Mouse (Mus musculus) embryo, embryonic 11.5 days (tissue): ENCODE results near the gene BC052040.

ENCODE experiments used
- DNase-seq: peaks from one replicate; pipeline ENCODE4 v3.0.0-alpha.2; 2012; ENCODE audit warnings: low read depth, low spot score

BC052040 gene

DNA sequence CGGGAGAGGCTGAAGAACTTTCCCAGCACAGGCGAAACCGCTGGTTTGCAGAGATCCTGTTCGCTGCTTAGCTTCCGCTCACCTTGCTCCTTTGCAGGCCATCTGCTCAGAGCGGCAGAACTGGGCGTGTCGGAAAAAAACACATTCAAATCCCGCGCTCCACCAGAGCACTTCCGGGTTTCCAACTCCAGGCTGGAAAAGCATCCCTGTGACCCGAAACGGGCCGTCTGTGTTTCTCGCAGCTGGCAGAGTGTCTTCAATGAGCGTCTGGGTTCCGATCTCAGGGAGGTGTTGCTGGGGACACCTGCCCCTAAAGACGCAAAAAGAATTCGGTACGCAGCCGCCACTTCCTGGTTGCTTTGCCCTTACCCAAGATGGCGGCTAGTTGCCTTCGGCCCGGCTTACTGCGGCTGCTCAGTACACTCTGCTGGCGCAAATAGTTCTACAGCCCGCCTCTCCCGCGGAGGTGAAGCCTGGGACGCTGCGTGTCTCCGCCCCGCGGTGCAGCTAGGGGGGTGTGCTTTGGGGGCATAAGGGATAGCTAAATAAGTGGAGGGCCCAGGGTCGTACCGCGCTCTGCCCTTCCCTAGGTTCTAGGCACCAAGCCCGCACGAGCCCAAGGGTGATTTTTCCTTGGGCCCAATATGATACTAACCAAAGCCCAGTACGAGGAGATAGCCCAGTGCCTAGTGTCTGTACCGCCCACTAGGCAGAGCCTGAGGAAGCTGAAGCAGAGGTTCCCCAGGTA is at the start of gene BC052040:
Gene BC052040, plus strand, starts transcription at position 476 of the 748 bp plus-strand sequence.
- DNase-seq, result peak; percentile 79

DNA sequence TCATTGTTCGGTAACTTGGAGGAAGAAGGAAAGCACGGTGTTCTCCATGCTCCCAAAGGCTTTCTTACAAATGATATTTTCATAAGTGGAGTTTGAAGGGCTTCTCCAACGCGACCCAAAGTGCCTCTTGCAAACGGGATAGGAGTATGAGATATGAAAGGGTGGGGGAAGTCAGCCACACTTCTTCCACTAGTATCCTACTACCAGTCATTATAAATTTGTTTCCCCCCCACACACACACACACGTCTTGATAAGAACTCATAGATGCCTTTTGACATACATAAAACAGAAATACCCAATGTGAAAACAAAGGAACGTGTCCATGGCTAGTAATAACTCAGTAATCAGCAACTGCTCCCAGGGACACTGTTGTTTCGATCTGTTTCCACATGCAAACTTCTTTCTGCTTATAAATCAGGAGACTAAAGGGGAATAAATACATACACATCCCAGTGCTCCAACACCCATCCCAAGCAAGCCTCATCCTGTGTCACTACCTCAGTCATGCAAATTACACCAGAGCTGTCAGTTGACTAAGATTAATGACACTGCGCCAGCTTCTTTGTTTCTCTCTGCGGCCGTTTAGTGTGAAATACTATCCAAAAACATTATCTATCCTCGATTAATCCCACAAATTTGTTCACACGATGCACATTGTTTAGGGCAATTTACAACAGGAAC is 43.4 kb upstream of the BC052040 start:
- DNase-seq, result no peak

DNA sequence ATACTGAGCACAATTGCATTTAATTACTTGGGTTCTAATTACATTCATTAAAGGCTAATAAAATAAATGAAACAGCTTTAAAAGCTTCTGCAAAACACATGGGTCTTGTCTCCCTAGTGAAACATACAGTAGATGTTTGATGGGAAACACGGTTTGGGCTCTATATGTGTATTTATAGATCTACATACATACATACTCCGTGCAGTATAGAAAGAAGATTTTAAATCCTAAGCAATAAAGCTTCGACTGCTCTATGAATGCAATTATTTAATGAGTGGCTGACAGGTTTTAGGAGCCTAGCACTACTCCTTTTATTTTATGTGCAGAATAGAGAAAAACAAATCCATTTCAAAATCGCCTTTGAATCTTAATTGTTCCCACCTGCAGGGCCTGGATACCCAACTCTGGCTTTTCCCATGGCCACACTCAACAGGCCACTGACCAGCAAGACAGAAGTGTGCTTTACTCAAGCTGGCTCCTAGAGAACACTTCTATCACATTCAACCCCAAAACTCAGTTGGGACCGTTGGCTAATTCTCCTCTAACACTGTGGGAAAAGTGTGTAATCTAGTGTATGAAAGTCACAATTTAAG is 42.7 kb upstream of the BC052040 start:
- no peak for DNase-seq

DNA sequence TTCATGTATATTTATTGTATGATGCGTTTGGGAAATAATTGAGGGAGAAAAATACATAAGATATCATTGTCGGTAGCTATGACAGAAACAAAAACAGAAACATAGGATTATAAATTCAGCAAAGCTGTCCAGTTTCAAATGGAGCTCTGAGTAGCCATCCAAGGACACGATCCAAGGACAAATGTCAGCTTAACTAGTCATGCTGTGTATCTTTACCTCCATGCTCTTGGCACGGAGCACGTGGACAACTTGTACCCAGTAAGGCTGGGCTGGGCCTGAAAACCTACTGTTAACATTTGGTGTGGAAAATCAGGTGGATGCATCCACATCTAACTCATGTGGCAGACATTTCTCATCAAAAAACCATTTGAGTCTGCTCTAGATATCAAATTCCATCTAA is 41.8 kb upstream of the BC052040 start:
- DNase-seq, result no peak

DNA sequence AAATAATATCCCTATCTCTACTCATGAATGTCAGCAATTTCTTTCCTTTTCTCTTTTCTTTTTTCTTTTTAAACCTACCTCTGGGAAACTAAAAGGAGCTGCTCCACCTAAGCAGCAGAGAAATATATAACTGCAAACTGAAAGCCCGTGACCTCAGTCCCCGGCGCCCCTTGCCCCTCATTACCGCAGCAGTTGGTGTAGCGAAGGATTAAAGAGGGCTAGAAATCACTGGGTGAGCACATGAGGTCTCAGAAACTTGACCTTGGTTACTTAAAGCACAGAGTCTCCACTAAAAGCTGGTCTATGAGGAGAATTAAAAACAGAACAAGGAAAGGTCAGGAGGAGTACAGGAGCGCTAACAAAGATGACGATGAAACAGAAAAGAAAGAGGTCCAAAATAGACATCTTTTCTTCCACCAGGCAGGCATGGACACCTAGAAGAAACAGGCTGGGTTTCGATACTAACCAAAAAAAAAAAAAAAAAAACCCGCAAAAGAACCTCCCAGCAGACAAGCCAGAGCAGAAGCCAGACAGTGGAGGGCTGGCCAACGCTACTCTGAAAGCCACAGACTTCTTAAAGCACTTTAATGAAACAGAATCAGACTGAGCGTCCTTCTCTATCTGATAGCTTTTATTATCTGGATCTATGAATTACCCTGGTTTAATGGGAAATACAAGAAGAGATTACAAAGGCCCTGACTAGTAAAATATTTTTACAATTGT is 39.0 kb upstream of the BC052040 start:
- DNase-seq, result no peak

DNA sequence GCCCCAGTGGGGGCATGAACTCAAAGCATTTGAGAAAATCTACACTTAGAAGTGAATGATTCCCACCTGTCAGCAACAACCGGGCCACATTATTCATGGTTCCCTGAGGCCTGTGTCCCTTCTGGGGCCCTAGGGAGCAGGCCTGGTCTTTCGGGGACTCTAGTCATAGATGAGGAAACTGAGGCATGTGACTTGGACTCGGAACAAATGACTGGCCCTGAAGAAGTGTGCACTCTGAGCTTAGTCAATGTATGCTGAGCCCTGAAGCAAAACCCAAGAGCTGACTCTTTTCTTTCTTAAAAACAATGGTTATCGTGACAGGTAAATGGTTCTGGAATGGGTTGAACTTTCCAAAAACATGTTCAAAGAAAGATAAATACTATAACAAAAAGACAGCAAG is 38.3 kb upstream of the BC052040 start:
- DNase-seq, result no peak

DNA sequence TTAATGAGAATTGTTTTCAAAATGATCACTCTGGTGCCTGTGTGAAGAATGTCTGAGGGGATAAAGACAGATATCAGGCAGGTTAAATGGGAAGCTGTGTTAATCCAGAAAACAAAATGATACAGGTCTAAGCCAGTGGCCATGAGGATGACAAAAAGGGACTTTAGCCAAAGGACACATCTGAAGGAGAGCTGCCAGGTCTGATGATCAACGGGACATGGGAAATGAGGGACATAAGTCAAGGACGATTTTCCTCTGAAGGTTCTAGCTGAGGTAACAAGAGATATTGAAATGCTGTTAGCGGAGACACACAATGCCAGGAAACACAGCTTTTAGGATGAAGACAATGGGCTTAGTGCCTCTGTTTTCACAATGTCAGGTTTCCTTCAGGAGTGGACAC is 29.6 kb upstream of the BC052040 start:
- no peak for DNase-seq

DNA sequence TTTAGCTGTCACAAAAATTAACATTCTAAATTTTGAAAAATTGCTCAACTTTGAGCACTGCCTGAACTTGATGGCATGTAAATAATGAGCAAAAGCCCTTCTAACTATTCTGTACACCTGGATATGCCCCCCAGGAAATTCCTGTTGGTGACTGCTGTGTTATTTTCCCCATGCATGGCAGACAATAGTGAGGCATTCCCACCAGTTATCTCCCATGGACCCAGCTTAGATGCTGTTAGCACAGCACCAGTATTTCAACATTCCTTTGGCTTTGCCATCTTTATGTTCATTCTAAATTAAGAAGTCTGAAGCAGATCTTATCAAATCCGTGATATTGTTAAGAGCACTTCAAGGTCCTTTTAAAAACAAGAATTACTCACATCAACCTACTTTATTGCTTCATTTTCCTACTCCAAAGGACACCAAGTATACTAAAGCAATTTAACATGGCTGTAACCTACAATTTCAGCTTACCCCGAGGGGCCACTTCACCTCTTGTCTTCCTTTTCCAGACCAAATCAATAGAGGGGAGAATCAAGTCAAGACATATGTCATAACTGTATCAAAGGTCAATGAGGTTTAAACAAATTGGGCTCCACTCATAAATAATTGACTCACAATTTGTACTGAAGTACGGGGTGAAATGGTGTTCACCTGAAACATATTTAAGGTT is 19.2 kb upstream of the BC052040 start:
- no peak for DNase-seq

DNA sequence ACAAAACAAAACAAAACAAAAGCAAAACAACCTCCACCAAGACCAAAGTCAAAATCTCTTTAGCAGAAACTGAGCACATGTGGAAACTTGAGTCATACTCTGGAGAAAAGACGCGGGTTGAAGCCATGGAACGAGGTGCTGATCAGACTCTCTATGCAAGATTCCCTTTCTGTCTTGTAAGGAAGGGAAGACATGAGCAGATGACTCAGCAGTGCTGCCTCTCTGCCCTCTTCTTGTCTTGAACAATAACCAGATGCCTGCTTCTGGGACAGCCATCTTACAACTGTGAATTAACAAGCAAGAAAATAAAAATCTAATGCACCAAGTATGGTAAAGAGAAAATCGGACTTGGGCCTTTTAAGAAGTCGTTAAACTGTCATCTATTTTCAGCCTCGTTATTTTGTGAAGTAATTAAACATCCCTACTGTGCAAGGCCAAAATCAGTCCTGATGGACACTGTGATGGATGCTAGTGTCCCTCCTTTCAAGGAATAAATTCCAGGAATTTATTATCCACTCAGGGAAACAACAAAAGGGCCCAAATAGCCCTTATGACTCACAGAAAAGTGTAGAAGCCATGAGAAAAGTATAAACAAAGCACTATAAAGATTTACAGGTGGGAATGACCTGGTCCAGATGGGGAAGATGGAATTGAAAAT is 18.0 kb upstream of the BC052040 start:
- DNase-seq, result no peak

DNA sequence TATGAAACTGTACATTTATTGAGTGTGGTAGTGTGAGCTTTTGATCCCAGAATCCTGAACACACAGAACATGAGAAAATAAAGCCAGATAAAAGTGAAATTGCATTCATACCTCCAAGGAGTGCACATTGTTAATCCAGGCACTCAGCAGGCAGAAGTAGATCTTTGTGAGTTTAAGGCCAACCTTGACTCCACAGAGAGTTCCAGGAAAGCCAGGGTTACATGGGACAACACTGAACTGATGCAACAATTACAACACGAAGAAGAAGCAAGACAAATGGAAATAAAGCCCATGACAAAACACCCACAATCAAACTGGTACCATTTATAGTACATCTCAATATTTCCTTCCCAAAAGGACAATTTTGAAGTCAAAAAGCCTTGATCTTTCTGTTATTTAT is 9.5 kb upstream of the BC052040 start:
- no peak for DNase-seq

DNA sequence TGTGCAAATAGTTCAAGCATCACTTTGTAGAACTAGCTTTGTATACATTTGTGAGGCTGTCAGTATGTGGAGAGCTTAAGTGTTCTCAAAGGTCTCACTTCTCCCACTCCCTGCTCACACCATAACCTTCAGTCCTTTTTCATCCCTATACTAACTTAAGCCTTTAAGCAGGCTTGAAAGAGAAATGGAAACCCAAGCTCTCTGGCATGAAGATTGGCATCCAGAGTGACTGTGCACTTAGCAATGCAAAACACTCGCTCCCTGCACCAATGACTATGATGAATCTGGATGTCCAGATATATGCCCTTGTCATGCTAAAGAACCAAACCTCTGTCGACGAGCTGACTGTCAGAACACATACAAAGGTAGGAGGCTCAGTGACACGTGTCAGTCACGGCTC is 6.7 kb upstream of the BC052040 start:
- no peak for DNase-seq

DNA sequence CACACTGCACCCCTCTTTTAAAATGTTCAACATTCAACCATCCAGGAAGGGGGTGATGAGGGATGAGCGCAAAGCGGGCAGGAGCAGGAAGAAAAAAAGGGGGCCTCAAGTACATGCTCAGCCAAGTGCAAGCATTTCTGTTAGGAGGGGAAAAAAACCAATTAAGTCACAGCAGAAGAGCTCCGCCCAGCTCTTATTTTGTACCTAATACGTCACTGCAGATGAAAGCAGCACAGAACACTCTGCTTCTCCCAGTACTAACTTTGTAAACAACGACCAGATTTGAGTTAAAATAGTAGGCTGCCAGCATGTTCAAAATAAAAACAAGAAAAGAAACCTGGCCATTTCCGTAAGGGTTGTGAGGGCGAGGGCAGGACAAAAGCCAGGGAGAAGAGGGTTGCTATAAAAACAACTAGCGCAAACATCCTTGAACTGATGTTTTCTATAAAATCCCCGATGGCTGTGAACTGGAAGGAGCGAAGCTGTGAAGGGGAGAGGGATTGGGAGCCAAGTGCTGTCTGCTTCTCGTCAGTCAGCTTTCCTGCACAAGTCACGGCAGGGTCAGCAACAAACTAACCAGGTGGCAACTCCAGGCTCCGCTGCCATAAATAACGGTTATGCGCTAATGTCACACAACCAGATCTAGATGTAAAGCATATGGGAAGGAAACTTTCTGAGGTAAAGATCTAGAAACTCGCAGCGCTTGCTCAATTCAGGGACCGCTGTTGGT is 2.2 kb upstream of the BC052040 start:
- DNase-seq, result peak; percentile 50

DNA sequence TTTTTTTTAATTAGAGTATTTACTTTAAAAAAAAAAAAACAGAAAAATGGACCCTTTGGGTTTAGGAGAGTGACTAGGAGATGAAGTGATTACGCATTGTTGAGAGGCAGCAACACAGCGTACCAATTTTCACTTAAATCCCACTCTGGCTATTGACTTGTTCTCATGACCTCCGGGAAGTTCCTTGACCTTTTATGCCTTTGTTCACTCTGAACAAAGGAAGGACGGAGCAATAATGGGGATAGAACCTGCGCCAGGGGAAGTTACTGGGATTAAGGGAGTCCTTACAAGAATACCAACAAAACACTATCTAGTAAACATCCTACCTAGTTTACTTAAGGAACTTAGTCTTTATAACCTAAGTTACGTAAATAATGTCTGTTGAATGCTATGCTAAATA is 1.5 kb upstream of the BC052040 start:
- DNase-seq, result no peak

DNA sequence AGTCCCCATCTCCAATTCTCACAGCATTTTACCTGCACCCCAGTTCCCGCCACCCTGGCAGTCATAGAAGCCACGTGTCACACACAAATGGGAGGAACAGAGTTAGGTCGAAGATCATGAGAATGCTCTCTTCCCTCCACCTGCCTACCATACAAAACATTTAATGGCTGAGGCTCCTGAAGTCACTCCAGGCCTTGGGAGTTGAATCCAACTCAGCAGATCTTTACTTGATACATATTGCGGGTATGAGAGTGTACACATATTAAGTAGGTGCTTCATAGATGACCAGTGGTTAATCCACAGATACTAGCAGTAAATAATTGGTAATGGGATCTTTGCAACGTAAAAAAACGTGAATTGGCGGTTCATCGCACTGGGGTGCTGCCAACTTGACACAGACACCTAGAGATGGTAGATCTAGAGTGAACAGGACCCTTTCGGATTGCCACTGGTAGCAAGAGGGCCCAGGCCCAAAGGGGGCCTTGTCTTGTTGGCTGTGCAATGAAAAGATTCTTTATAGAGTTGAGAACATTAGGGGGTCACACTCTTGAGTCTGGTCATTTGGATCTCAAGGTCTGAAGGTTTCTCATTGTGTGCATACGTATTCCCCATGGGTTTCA is 583 bp downstream of the BC052040 start:
- DNase-seq, result no peak

DNA sequence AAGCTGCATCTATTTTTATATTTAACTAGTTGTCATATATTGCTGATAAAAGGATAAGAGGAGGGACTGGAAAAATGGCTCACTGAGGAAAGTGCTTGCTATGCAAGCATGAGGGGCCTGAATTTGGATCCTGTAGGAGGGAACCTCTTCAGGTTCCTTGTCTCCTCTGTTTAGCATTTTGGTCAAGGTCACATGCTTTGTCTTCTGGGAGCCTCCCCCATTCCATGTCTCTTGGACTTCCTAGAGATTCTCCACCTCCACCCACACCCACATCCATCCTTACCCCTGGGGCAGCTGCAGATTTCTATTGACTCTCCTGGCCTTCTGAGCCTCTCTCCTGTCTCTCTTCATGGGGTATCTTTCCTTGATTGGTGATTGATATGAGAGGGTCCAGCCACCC is 2.3 kb downstream of the BC052040 start:
- no peak for DNase-seq

DNA sequence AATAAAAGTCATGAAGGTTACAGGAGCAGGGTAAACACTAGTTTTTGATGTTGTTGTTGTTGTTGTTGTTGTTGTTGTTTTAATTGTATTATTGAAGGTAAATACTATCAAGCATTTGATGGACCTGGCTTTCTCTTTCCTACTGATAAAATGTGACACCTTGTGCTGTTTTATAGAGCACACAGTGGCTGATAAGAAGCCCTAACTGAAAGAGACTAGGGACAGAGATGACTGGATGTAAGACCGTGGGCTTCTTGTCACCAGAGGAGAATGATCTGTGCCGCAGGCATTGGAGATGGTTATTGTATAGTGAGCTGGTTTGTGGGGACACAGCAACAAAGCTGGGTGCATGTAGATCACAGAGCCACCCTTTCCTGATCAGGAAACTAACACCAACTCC is 9.1 kb downstream of the BC052040 start:
- DNase-seq, result no peak

DNA sequence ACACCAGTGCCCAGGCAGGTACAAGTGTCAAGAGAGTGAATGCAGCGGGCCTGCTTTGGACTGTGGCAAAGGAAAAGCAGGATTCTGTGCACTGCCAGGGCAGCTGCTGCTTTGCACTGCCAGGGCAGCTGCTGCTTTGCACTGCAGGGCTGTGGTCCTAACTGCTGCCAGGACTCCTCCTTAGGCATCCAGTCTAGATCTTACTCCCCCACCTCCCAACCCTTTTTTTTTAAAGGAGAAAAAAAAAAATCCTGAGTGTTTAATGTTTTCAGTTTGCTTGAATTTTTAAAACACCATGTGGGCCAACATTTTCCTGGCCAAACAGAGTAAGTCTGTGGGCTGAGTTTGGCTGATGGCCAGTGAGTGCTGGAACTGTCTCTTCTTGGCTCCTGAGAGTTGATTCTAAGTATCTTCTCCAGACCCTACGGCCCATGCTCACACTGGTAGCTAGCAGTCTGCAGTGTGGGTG is 11.2 kb downstream of the BC052040 start:
- DNase-seq, result no peak

DNA sequence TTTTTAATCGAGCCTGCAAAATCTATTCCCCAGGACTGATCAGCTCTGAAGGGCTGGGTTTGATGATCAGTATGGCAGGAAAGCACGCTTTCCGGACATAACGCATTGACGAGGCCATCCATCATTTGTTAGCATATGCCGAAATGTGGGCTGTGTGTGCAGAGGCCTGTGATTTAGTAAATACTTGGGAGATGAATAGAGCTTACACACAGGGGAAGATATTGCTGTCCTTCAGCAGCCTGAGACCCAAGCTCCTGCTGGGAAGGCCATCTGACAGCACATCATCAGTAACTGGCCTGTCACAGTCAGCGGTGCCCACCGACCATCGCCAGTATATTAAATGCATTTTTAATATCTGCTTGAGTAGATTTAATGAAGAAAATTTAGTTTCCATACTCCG is 15.5 kb downstream of the BC052040 start:
- DNase-seq, result no peak

DNA sequence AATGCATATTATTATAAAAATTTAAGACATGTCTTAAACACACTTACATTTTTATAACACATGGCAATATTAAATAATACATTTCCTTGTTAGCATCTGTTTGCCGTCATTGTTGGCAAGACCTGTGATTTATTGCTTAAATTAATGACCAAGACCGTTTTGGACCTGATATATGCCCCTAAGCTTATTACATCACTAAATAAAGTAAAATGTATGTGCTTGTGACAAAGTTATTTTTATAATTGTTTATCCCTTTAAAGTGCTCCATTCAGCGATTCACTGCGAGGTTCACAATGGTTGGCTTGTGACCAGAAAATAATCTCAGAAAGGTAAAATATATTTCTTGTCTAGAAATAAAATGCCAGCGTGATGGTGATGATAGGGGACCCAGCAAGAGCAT is 16.8 kb downstream of the BC052040 start:
- DNase-seq, result no peak

DNA sequence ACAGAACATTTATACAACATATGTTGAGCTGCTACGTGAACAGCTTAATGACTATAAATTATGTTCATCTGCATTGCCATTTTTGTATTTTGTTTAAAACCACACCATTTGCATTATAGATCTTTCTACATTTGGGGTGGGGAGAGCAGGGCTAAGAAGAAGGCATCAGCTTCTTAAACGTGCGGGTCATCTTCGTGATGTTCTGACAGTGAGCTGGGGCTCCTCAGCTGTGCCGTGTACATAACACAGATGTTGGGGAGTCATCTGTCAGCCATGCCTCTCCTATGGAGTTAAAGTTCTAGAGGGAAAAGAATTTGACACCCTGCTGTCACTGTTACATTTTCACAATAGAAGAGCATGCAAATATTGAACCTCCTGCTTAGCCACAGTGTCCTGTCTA is 19.2 kb downstream of the BC052040 start:
- DNase-seq, result no peak
